Mouse (Mus musculus) CH12.LX (cell line): Measurements from ENCODE around the gene Layn. TPM values are rescaled to one million over a fixed set of nuclear protein-coding genes. Genes with fewer than 3 reads are reported as not detected.
A peak's percentile ranks its signal among the peaks of the same experiment; 100 is the strongest.

Source experiments
- DNase-seq: peaks from one replicate; pipeline ENCODE4 v3.0.0-alpha.2; 2013; ENCODE audit errors: extremely low read depth
- H3K27ac ChIP-seq: 2 replicates; pipeline ENCODE4 v1.5.1; 2012; ENCODE audit warnings: low read depth, mild to moderate bottlenecking, control low read depth, moderate library complexity; ENCODE audit not compliant: insufficient read depth
- H3K27me3 ChIP-seq: replicated peaks from 2 replicates; pipeline ENCODE3; 2012; ENCODE audit warnings: inconsistent platforms
- H3K36me3 ChIP-seq, 2 experiments: replicated peaks in 1 of 2; 2 replicates each; pipeline versions ENCODE3 to v1.6.1; 2012; ENCODE audit warnings: inconsistent platforms in 1 of 2, low read length in 1 of 2, mild to moderate bottlenecking in 1 of 2, mixed read lengths in 1 of 2, moderate library complexity in 1 of 2; ENCODE audit not compliant: control insufficient read depth in 1 of 2, insufficient read depth in 1 of 2
- H3K4me1 ChIP-seq, 2 experiments: 2 replicates each; pipeline ENCODE4 v1.6.1; 2012; ENCODE audit warnings: inconsistent platforms in 1 of 2, moderate library complexity in 1 of 2; ENCODE audit not compliant: insufficient read depth in 2 of 2, control insufficient read depth in 1 of 2
- H3K4me2 ChIP-seq: 2 replicates; pipeline ENCODE4 v1.6.1; 2012; ENCODE audit warnings: low read depth, mild to moderate bottlenecking, control low read depth; ENCODE audit not compliant: poor library complexity, insufficient read depth, severe bottlenecking
- H3K4me3 ChIP-seq, 3 experiments: fragments of 150-350 bp in 1 of 3; sonication (generic) in 1 of 3; replicated peaks in 1 of 3; 2 replicates each; pipeline versions ENCODE3 to v1.5.1; 2011 to 2012; ENCODE audit warnings: low read depth in 2 of 3, low read length in 2 of 3, mild to moderate bottlenecking in 2 of 3, moderate library complexity in 2 of 3, control low read depth in 1 of 3, improper control_type of control experiment in 1 of 3, inconsistent platforms in 1 of 3, mixed read lengths in 1 of 3; ENCODE audit not compliant: poor library complexity in 1 of 3
- H3K79me2 ChIP-seq: replicated peaks from 2 replicates; pipeline ENCODE4 v1.6.1; 2012; ENCODE audit warnings: mild to moderate bottlenecking, moderate library complexity; ENCODE audit not compliant: control insufficient read depth, poor library complexity, insufficient read depth, severe bottlenecking; ENCODE audit errors: extremely low read depth
- H3K9ac ChIP-seq: 2 replicates; pipeline ENCODE4 v1.6.1; 2012; ENCODE audit warnings: low read depth, mild to moderate bottlenecking, control low read depth, moderate library complexity; ENCODE audit not compliant: insufficient read depth
- H3K9me3 ChIP-seq: replicated peaks from 2 replicates; pipeline ENCODE3; 2012; ENCODE audit warnings: low read length, inconsistent platforms, mixed read lengths
- BHLHE40 ChIP-seq: IDR thresholded peaks from 2 replicates; pipeline ENCODE4 v1.6.1; 2011; ENCODE audit warnings: mild to moderate bottlenecking, low read depth, low read length, improper control_type of control experiment
- CHD1 ChIP-seq: IDR thresholded peaks from 2 replicates; pipeline ENCODE4 v1.6.1; 2012; ENCODE audit warnings: low read depth, low read length, improper control_type of control experiment, inconsistent platforms
- CHD2 ChIP-seq: IDR thresholded peaks from 2 replicates; pipeline ENCODE4 v1.6.1; 2011; ENCODE audit warnings: low read length, improper control_type of control experiment
- CTCF ChIP-seq, 2 experiments: IDR thresholded peaks in 1 of 2; conservative IDR thresholded peaks in 1 of 2; 2 replicates each; pipeline ENCODE4 v1.5.1; 2011 to 2012; ENCODE audit warnings: low read depth in 2 of 2, low read length in 2 of 2, improper control_type of control experiment in 1 of 2, inconsistent platforms in 1 of 2, mild to moderate bottlenecking in 1 of 2, moderate library complexity in 1 of 2
- E2F4 ChIP-seq: IDR thresholded peaks from 2 replicates; pipeline ENCODE4 v1.6.1; 2011; ENCODE audit warnings: low read depth, low read length, improper control_type of control experiment; ENCODE audit not compliant: insufficient replicate concordance
- ELF1 ChIP-seq: IDR thresholded peaks from 2 replicates; pipeline ENCODE4 v1.6.1; 2014; ENCODE audit warnings: low read depth, mild to moderate bottlenecking, inconsistent platforms, low read length, improper control_type of control experiment
- EP300 ChIP-seq: IDR thresholded peaks from 2 replicates; pipeline ENCODE4 v1.6.1; 2011; ENCODE audit warnings: low read length, improper control_type of control experiment
- ETS1 ChIP-seq: conservative IDR thresholded peaks from 2 replicates; pipeline ENCODE4 v1.6.1; 2012; ENCODE audit warnings: low read depth, mild to moderate bottlenecking, inconsistent platforms, low read length, improper control_type of control experiment, moderate library complexity
- GABPA ChIP-seq: IDR thresholded peaks from 2 replicates; pipeline ENCODE4 v1.6.1; 2012; ENCODE audit warnings: low read depth, low read length, improper control_type of control experiment, inconsistent platforms; ENCODE audit not compliant: insufficient replicate concordance
- IRF4 ChIP-seq: IDR thresholded peaks from 2 replicates; pipeline ENCODE4 v1.6.1; 2014; ENCODE audit warnings: low read depth, mild to moderate bottlenecking, inconsistent platforms, low read length, improper control_type of control experiment
- JUND ChIP-seq: conservative IDR thresholded peaks from 2 replicates; pipeline ENCODE4 v1.6.1; 2011; ENCODE audit warnings: low read depth, low read length, improper control_type of control experiment
- KAT2A ChIP-seq: IDR thresholded peaks from 2 replicates; pipeline ENCODE4 v1.6.1; 2012; ENCODE audit warnings: low read length, improper control_type of control experiment, inconsistent platforms; ENCODE audit not compliant: insufficient replicate concordance
- MAFK ChIP-seq: IDR thresholded peaks from 2 replicates; pipeline ENCODE4 v1.6.1; 2011; ENCODE audit warnings: low read length, improper control_type of control experiment; ENCODE audit not compliant: insufficient replicate concordance
- MAX ChIP-seq: IDR thresholded peaks from 2 replicates; pipeline ENCODE4 v1.6.1; 2011; ENCODE audit warnings: low read length, improper control_type of control experiment
- MAZ ChIP-seq: IDR thresholded peaks from 2 replicates; pipeline ENCODE4 v1.6.1; 2012; ENCODE audit warnings: low read depth, mild to moderate bottlenecking, inconsistent platforms, low read length, improper control_type of control experiment, moderate library complexity
- MEF2A ChIP-seq: IDR thresholded peaks from 2 replicates; pipeline ENCODE4 v1.6.1; 2014; ENCODE audit warnings: low read depth, mild to moderate bottlenecking, inconsistent platforms, low read length, improper control_type of control experiment, borderline replicate concordance
- NRF1 ChIP-seq: IDR thresholded peaks from 2 replicates; pipeline ENCODE4 v1.6.1; 2014; ENCODE audit warnings: low read depth, mild to moderate bottlenecking, inconsistent platforms, low read length, improper control_type of control experiment, moderate library complexity
- PAX5 ChIP-seq: IDR thresholded peaks from 2 replicates; pipeline ENCODE4 v1.6.1; 2012; ENCODE audit warnings: low read length, inconsistent platforms, mixed read lengths
- POLR2A ChIP-seq: IDR thresholded peaks from 2 replicates; pipeline ENCODE4 v1.6.1; 2011; ENCODE audit warnings: low read depth, mild to moderate bottlenecking, improper control_type of control experiment, low read length
- RAD21 ChIP-seq: IDR thresholded peaks from 2 replicates; pipeline ENCODE4 v1.6.1; 2011; ENCODE audit warnings: low read depth, mild to moderate bottlenecking, low read length, improper control_type of control experiment, moderate library complexity
- RCOR1 ChIP-seq: conservative IDR thresholded peaks from 2 replicates; pipeline ENCODE4 v1.6.1; 2012; ENCODE audit warnings: low read depth, mild to moderate bottlenecking, inconsistent platforms, low read length, improper control_type of control experiment
- SMC3 ChIP-seq: IDR thresholded peaks from 2 replicates; pipeline ENCODE4 v1.6.1; 2011; ENCODE audit warnings: low read depth, low read length, improper control_type of control experiment
- TCF12 ChIP-seq: IDR thresholded peaks from 2 replicates; pipeline ENCODE4 v1.6.1; 2014; ENCODE audit warnings: low read depth, mild to moderate bottlenecking, inconsistent platforms, low read length, improper control_type of control experiment
- USF1 ChIP-seq: IDR thresholded peaks from 2 replicates; pipeline ENCODE4 v1.6.1; 2014; ENCODE audit warnings: low read depth, mild to moderate bottlenecking, inconsistent platforms, low read length, improper control_type of control experiment
- USF2 ChIP-seq: conservative IDR thresholded peaks from 2 replicates; pipeline ENCODE4 v1.6.1; 2011; ENCODE audit warnings: low read depth, low read length, improper control_type of control experiment
- ZC3H11A ChIP-seq: IDR thresholded peaks from 2 replicates; pipeline ENCODE4 v1.6.1; 2012; ENCODE audit warnings: low read depth, mild to moderate bottlenecking, inconsistent platforms, low read length, improper control_type of control experiment
- ZKSCAN1 ChIP-seq: IDR thresholded peaks from 2 replicates; pipeline ENCODE4 v1.6.1; 2012; ENCODE audit warnings: low read depth, inconsistent platforms, low read length, improper control_type of control experiment, borderline replicate concordance
- ZMIZ1 ChIP-seq: IDR thresholded peaks from 2 replicates; pipeline ENCODE4 v1.6.1; 2012; ENCODE audit warnings: low read depth, mild to moderate bottlenecking, inconsistent platforms, low read length, improper control_type of control experiment
- ZNF384 ChIP-seq: IDR thresholded peaks from 2 replicates; pipeline ENCODE4 v1.6.1; 2012; ENCODE audit warnings: low read depth, low read length, improper control_type of control experiment, inconsistent platforms
- dilution Hi-C: fragments of 300-500 bp; cut with MboI; formaldehyde crosslinking; loops from 2 replicates; pipeline ENCODE4 v1.14.3; 2020; ENCODE audit warnings: low sequenced_read_pairs; ENCODE audit not compliant: extremely low pct_unique_long_range_greater_than_20kb, extremely low pct_ligation_motif_present
- in situ Hi-C: fragments of 300-500 bp; cut with MboI; formaldehyde crosslinking; loops from 3 replicates; pipeline ENCODE4 v1.14.3; 2019; ENCODE audit warnings: low sequenced_read_pairs, low pct_ligation_motif_present, low pct_unique_long_range_greater_than_20kb, mixed read lengths
- polyA plus RNA-seq: library from polyadenylated mRNA; unstranded; fragments of >175 nt; gene quantifications from 2 replicates; pipeline ENCODE4 v1.2.1, GENCODE M21; 2012; ENCODE audit warnings: low read depth; ENCODE audit not compliant: insufficient read length
- total RNA-seq, 2 experiments: library from RNA; depleted of rRNA; stranded (reverse); fragments of 300-350 nt in 1 of 2; fragments of >200 nt in 1 of 2; gene quantifications; 2 replicates each; pipeline ENCODE4 v1.2.3; 2012 to 2014

Gene Layn
- total and polyA plus RNA-seq, 3 experiments, result not detected

- TF ChIP-seq POLR2A (no peak), BHLHE40 (no peak), SMC3 (no peak)
- TF ChIP-seq, all 38 proteins: peak for 0
- no peak overlapping the region for H3K27ac ChIP-seq
- H3K9me3 ChIP-seq, result no peaks in the 10 kb centered on the region
- in situ Hi-C loops, result no loop called here
- H3K36me3 ChIP-seq, result no peaks in the 10 kb centered on the region
- no peak overlapping the region for H3K9ac ChIP-seq
- no peak for DNase-seq
- dilution Hi-C loops, result no loop called here
- H3K4me3 ChIP-seq, result no peak overlapping the region
- H3K79me2 ChIP-seq, result no peaks in the 10 kb centered on the region
- no peaks in the 10 kb centered on the region for H3K4me1 ChIP-seq
- H3K4me2 ChIP-seq, result no peak overlapping the region
- no peaks in the 10 kb centered on the region for H3K27me3 ChIP-seq
These were observed 16.8 kb upstream of the Layn start for GRCm38 (mm10) chr9:51093697-51094096.

DNA sequence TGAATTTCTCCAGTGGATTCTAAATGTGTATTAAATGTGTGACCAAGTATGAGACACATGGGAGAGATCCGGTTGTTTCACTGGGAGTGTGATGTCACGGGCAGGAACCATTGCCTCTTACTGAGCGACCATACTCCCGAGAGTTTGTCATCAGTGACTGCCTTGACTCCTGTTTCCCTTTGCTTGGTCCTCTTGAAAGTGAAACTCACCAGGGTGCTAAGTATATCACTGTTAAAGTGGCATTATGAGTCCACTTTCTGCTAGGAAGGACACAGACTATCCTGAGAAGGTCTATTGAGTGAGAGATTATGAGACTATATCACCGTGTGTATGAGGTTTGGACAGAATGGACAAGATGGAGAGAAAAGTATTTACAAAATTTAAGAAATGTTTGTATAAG is 4.7 kb upstream of the Layn start:
- Histone ChIP-seq H3K27ac (no peak overlapping the region), H3K9ac (no peak overlapping the region), H3K36me3 (no peaks in the 10 kb centered on the region), H3K79me2 (no peaks in the 10 kb centered on the region), H3K4me1 (peaks cover 3 to 5% of the 10 kb centered on the region in 2 experiments; a peak in 3 of 4 replicates), H3K4me3 (no peak overlapping the region)
- in situ Hi-C loops, result no loop called here
- no peak for TF ChIP-seq RAD21
- no peak for TF ChIP-seq MAZ
- no peak for TF ChIP-seq TCF12
- no peak; the same call in 1 of the 2 replicates for TF ChIP-seq ETS1
- no peak for TF ChIP-seq ZC3H11A
- TF ChIP-seq ZKSCAN1, result no peak
- TF ChIP-seq BHLHE40, result no peak
- no peak for TF ChIP-seq RCOR1
- no peak for TF ChIP-seq ZNF384
- TF ChIP-seq CTCF (conservative IDR thresholded peaks at IDR 0.05 in 1 of 2, IDR thresholded peaks at IDR 0.05 in 1 of 2; ENCODE audit: low read depth in 2 of 2, low read length in 2 of 2), result no peak
- TF ChIP-seq MAFK, result no peak
- no peak for TF ChIP-seq GABPA
- TF ChIP-seq MEF2A, result peak; percentile 49; the same call in 1 of the 2 replicates
- 0 out of 2 replicates have a peak, but pooled peaks have one; percentile 36 for TF ChIP-seq JUND
- TF ChIP-seq SMC3, result no peak
- no peak for TF ChIP-seq CHD2
- TF ChIP-seq CHD1, result no peak
- no peak for TF ChIP-seq NRF1
- TF ChIP-seq USF2, result no peak
- no peak for TF ChIP-seq ZMIZ1
- no peak for TF ChIP-seq USF1
- TF ChIP-seq IRF4, result peak; percentile 78
- no peak for TF ChIP-seq PAX5
- no peak for TF ChIP-seq KAT2A
- TF ChIP-seq MAX, result no peak
- no peak for TF ChIP-seq E2F4
- TF ChIP-seq POLR2A, result no peak
- TF ChIP-seq EP300, result peak; percentile 65; the same call in 1 of the 2 replicates
- TF ChIP-seq ELF1, result no peak
- TF ChIP-seq, all 38 proteins: peak for 4
- Histone ChIP-seq H3K27me3 (no peaks in the 10 kb centered on the region), H3K9me3 (no peaks in the 10 kb centered on the region), H3K4me2 (peak overlapping the region; percentile 24; the same call in 1 of the 2 replicates)
- DNase-seq, result peak; percentile 27
- dilution Hi-C loops, result no loop called here
